Mouse (Mus musculus): ENCODE results near the gene Nfkbid. TPM values are rescaled to one million over a fixed set of nuclear protein-coding genes. Genes with fewer than 3 reads are reported as not detected.

Nfkbid gene
- total and polyA plus RNA-seq, 3 experiments, result 144 to 197 (median 161) TPM

- H3K9ac ChIP-seq (ENCODE audit: insufficient read depth, low read depth), result no peak within 1 kb of the TSS
- peak; percentile 28 for DNase-seq (ENCODE audit: extremely low read depth)
- H3K9me3 ChIP-seq (replicated peaks; ENCODE audit: low read length), result no peaks in the 10 kb centered on the region
- dilution Hi-C loops (cut with MboI; ENCODE audit: extremely low pct_ligation_motif_present, extremely low pct_unique_long_range_greater_than_20kb, low sequenced_read_pairs) (no loop called here), in situ Hi-C loops (cut with MboI; ENCODE audit: low pct_ligation_motif_present, low pct_unique_long_range_greater_than_20kb, low sequenced_read_pairs) (no loop called here)
- no peaks in the 10 kb centered on the region for H3K79me2 ChIP-seq (replicated peaks; ENCODE audit: control insufficient read depth, extremely low read depth, insufficient read depth, poor library complexity, severe bottlenecking)
- H3K4me3 ChIP-seq (replicated peaks in 1 of 3; ENCODE audit: low read depth in 2 of 3, low read length in 2 of 3, poor library complexity in 1 of 3), result no peak within 1 kb of the TSS
- H3K27me3 ChIP-seq (replicated peaks), result peaks cover 97% of the 10 kb centered on the region
- peaks cover 16 to 31% of the 10 kb centered on the region in 2 experiments for H3K4me1 ChIP-seq (ENCODE audit: control insufficient read depth in 1 of 2, insufficient read depth in 2 of 2)
- H3K36me3 ChIP-seq (replicated peaks in 1 of 2; ENCODE audit: control insufficient read depth in 1 of 2, insufficient read depth in 1 of 2, low read length in 1 of 2), result no peaks in the 10 kb centered on the region
- H3K4me2 ChIP-seq (ENCODE audit: insufficient read depth, low read depth, poor library complexity, severe bottlenecking), result peak within 1 kb of the TSS; percentile 39; the same call in 1 of the 2 replicates
- no peak within 1 kb of the TSS for H3K27ac ChIP-seq (ENCODE audit: insufficient read depth, low read depth)
- TF ChIP-seq CHD2 (IDR thresholded peaks at IDR 0.05; ENCODE audit: low read length) (no peak), EP300 (IDR thresholded peaks at IDR 0.05; ENCODE audit: low read length) (peak; percentile 26; the same call in 1 of the 2 replicates), CTCF (conservative IDR thresholded peaks at IDR 0.05 in 1 of 2, IDR thresholded peaks at IDR 0.05 in 1 of 2; ENCODE audit: low read depth in 2 of 2, low read length in 2 of 2) (no peak), SIN3A (IDR thresholded peaks at IDR 0.05; ENCODE audit: low read length) (no peak), MAX (IDR thresholded peaks at IDR 0.05; ENCODE audit: low read length) (no peak), IRF4 (IDR thresholded peaks at IDR 0.05; ENCODE audit: low read depth, low read length) (0 out of 2 replicates have a peak, but pooled peaks have one; percentile 34), BHLHE40 (IDR thresholded peaks at IDR 0.05; ENCODE audit: low read depth, low read length) (no peak), MAZ (IDR thresholded peaks at IDR 0.05; ENCODE audit: low read depth, low read length) (no peak), UBTF (IDR thresholded peaks at IDR 0.05; ENCODE audit: low read depth, low read length) (no peak), RCOR1 (conservative IDR thresholded peaks at IDR 0.05; ENCODE audit: low read depth, low read length) (no peak), E2F4 (IDR thresholded peaks at IDR 0.05; ENCODE audit: insufficient replicate concordance, low read depth, low read length) (no peak), TBP (conservative IDR thresholded peaks at IDR 0.05; ENCODE audit: low read depth, low read length) (no peak), SMC3 (IDR thresholded peaks at IDR 0.05; ENCODE audit: low read depth, low read length) (no peak), ZMIZ1 (IDR thresholded peaks at IDR 0.05; ENCODE audit: low read depth, low read length) (no peak), ZNF384 (IDR thresholded peaks at IDR 0.05; ENCODE audit: low read depth, low read length) (no peak), CHD1 (IDR thresholded peaks at IDR 0.05; ENCODE audit: low read depth, low read length) (no peak), MEF2A (IDR thresholded peaks at IDR 0.05; ENCODE audit: borderline replicate concordance, low read depth, low read length) (no peak)
Observed at GRCm38 (mm10) chr7:30457629-30458330, 36.2 kb downstream of the Nfkbid start, which contains the start of the genes Kirrel2 and Nphs1. Gene Kirrel2, minus strand, starts transcription at chr7:30457690. Gene Nphs1, plus strand, starts transcription at chr7:30458315.

GRCm38 (mm10) chr7:30459484-30459883 lies 38.0 kb downstream of the Nfkbid start:
- H3K36me3 ChIP-seq (replicated peaks in 1 of 2; ENCODE audit: control insufficient read depth in 1 of 2, insufficient read depth in 1 of 2, low read length in 1 of 2), result no peaks in the 10 kb centered on the region
- peaks cover 96% of the 10 kb centered on the region for H3K27me3 ChIP-seq (replicated peaks)
- dilution Hi-C loops (cut with MboI; ENCODE audit: extremely low pct_ligation_motif_present, extremely low pct_unique_long_range_greater_than_20kb, low sequenced_read_pairs), result no loop called here

More at GRCm38 (mm10) chr7:30459484-30459883, 38.0 kb downstream of the Nfkbid start:
- Histone ChIP-seq H3K27ac (ENCODE audit: insufficient read depth, low read depth) (no peak overlapping the region), H3K4me1 (ENCODE audit: control insufficient read depth in 1 of 2, insufficient read depth in 2 of 2) (peaks cover 3 to 17% of the 10 kb centered on the region in 2 experiments; a peak in 2 of 4 replicates), H3K79me2 (replicated peaks; ENCODE audit: control insufficient read depth, extremely low read depth, insufficient read depth, poor library complexity, severe bottlenecking) (no peaks in the 10 kb centered on the region), H3K4me2 (ENCODE audit: insufficient read depth, low read depth, poor library complexity, severe bottlenecking) (no peak overlapping the region), H3K4me3 (replicated peaks in 1 of 3; ENCODE audit: low read depth in 2 of 3, low read length in 2 of 3, poor library complexity in 1 of 3) (no peak overlapping the region), H3K9me3 (replicated peaks; ENCODE audit: low read length) (no peaks in the 10 kb centered on the region), H3K9ac (ENCODE audit: insufficient read depth, low read depth) (no peak overlapping the region)
- TF ChIP-seq MAX (IDR thresholded peaks at IDR 0.05; ENCODE audit: low read length) (no peak), JUN (IDR thresholded peaks at IDR 0.05; ENCODE audit: insufficient read depth, low read depth, low read length) (no peak), RCOR1 (conservative IDR thresholded peaks at IDR 0.05; ENCODE audit: low read depth, low read length) (no peak), USF1 (IDR thresholded peaks at IDR 0.05; ENCODE audit: low read depth, low read length) (no peak), RAD21 (IDR thresholded peaks at IDR 0.05; ENCODE audit: low read depth, low read length) (no peak), ZNF384 (IDR thresholded peaks at IDR 0.05; ENCODE audit: low read depth, low read length) (no peak), POLR2AphosphoS2 (IDR thresholded peaks at IDR 0.05; ENCODE audit: low read depth, low read length) (no peak), MYC (IDR thresholded peaks at IDR 0.05; ENCODE audit: low read depth, low read length) (no peak), MAFK (IDR thresholded peaks at IDR 0.05; ENCODE audit: insufficient replicate concordance, low read length) (no peak), ETS1 (conservative IDR thresholded peaks at IDR 0.05; ENCODE audit: low read depth, low read length) (no peak), MXI1 (IDR thresholded peaks at IDR 0.05; ENCODE audit: low read depth, low read length) (no peak), IRF4 (IDR thresholded peaks at IDR 0.05; ENCODE audit: low read depth, low read length) (no peak), NELFE (IDR thresholded peaks at IDR 0.05; ENCODE audit: low read depth, low read length) (no peak), USF2 (conservative IDR thresholded peaks at IDR 0.05; ENCODE audit: low read depth, low read length) (no peak), CTCF (conservative IDR thresholded peaks at IDR 0.05 in 1 of 2, IDR thresholded peaks at IDR 0.05 in 1 of 2; ENCODE audit: low read depth in 2 of 2, low read length in 2 of 2) (no peak), MEF2A (IDR thresholded peaks at IDR 0.05; ENCODE audit: borderline replicate concordance, low read depth, low read length) (no peak), SMC3 (IDR thresholded peaks at IDR 0.05; ENCODE audit: low read depth, low read length) (no peak), TBP (conservative IDR thresholded peaks at IDR 0.05; ENCODE audit: low read depth, low read length) (no peak), POLR2A (IDR thresholded peaks at IDR 0.05; ENCODE audit: low read depth, low read length) (no peak), GABPA (IDR thresholded peaks at IDR 0.05; ENCODE audit: insufficient replicate concordance, low read depth, low read length) (no peak)
- DNase-seq (ENCODE audit: extremely low read depth), result no peak
- in situ Hi-C loops (cut with MboI; ENCODE audit: low pct_ligation_motif_present, low pct_unique_long_range_greater_than_20kb, low sequenced_read_pairs), result no loop called here
